Mouse (Mus musculus) G1E-ER4 (cell line): ENCODE data around the gene Sp2. TPM values are rescaled to one million over a fixed set of nuclear protein-coding genes. Genes with fewer than 3 reads are reported as not detected.

Experiments used
- GATA1 ChIP-seq: IDR thresholded peaks from one replicate; pipeline ENCODE4 v1.8.0; 2012; ENCODE audit warnings: low read length, inconsistent platforms
- polyA plus RNA-seq: library from polyadenylated mRNA; stranded (reverse); fragments of >175 nt; gene quantifications from 2 replicates; pipeline ENCODE4 v1.2.3, GENCODE M21; 2012

The Sp2 gene
- polyA plus RNA-seq, 1 experiment, result 55.9 TPM

- no peak for TF ChIP-seq GATA1
Measured at GRCm38 (mm10) chr11:96978401-96979246, 4.1 kb downstream of the Sp2 start.

- TF ChIP-seq GATA1, result no peak
Measured at GRCm38 (mm10) chr11:96977606-96978400, 5.0 kb downstream of the Sp2 start.

DNA sequence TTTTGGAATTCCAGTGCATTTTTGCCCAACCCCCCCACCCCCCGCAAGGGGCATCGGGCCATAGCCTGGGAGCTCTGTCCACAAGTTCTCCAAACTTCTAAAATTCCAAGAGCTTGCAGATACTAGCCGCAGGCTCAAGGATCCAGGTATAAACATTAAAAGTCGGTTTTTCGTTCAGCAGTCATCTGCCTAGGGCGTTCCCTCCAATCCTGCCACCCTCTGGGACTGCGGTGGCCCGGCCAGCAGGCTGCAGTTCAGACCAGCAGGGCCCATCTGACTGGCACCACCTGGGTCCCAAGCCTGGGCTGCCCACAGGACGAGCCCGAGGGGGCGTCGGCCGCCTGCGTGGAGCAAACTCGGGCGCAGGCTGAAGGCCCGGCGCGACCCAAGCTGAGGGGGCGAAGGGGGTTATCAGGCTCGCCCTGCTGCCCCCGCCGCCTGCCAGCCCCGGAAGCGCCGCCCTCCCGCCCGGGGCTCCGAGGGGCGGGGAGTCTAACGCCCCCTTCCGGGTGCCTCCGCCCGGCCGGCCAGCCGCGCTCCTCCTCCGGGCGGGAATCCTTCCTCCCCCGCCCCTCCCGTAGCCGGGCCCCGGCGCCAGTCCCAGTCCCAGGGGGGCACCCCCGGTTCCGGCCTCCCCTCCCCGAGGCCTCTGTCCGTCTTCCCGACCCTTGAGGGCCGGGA lies 5.7 kb downstream of the Sp2 start:
- TF ChIP-seq GATA1, result no peak

DNA sequence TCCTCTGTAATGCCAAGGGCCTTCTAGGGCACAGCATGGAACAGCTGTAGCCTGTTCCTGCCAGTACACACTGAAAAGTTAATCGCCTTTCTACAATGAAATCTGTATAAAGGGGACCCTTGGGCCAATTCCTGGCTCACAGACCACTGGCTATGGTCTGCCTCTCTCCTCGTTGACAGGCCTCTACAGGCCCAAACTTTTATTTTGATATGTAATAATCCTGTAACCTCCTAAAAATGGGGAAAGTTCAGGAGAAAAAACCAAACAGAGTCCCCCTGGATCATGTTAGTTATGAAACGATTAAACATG lies 6.4 kb downstream of the Sp2 start:
- TF ChIP-seq GATA1, result no peak

DNA sequence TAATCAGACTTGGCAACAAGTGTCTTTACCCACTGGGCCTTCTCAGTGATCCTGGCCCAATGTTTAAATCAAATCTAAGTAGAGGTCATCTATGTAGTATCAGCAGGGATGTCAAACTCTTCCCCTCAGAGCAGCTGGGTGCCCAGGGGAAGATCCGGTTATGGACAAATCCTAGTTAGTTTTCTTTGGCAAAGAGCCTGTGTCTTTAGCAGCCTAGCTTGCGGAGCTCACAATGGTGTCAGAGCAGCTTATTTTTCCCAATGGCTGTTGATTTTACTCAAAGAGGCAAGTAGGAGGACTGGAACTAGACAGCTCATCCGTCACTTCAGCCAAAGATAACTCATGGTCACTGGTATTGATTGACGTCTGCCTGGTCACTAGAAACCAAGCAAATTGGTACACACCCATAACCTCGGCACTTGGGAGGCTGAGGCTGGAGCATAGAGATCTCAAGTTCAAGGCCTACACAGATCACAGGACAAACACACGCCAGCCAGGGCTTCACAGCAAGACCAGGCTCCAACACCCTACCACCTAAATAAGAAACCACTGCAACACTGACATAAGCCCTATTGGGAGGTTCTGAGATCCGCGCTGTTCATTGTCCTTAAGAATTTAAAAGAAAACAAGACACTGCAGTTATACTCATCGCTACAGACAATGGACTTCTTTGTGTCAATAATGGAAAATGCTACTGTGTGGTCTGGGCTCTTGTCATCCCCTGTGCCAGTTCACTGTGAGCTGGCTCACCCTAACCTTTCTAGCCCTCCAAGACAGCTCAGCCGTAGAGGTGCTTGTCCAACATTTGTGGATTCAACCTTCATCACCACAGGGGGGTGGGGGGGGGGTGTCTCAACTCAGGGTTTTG lies 7.0 kb downstream of the Sp2 start:
- TF ChIP-seq GATA1, result no peak

- TF ChIP-seq GATA1, result no peak
Measured at GRCm38 (mm10) chr11:96974813-96975212, 7.9 kb downstream of the Sp2 start.

DNA sequence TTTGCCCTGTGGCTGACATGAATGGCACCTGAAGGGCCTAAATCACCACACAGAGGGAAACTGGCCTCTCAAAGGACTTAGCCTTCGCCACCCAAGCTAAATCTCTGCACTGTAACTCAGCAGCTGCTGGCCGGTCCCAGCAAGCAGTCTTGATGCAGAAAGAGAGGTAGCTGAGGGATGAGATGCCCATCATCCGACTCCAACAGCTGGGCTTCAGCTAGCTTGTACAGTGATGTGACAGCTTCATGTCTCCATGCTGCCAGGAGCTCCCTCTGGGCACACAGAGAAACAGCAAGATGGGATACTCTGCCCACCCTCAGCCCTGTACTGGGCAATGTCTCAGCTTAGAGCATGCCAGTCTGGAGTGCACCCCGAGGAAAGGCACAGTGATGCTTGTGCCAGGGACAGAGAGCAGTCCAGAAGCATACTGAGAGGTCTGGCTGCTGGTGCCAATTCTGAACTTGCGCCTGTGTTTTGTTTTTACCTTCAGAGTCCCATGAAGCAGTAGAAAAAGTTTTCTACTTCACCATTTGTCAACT lies 9.3 kb downstream of the Sp2 start:
- TF ChIP-seq GATA1, result no peak

- no peak for TF ChIP-seq GATA1
Measured at GRCm38 (mm10) chr11:96972906-96973305, 9.9 kb downstream of the Sp2 start.

GRCm38 (mm10) chr11:96970341-96970740 lies 12.4 kb downstream of the Sp2 start:
- TF ChIP-seq GATA1, result no peak

- no peak for TF ChIP-seq GATA1
Measured at GRCm38 (mm10) chr11:96969746-96970145, 13.0 kb downstream of the Sp2 start.

DNA sequence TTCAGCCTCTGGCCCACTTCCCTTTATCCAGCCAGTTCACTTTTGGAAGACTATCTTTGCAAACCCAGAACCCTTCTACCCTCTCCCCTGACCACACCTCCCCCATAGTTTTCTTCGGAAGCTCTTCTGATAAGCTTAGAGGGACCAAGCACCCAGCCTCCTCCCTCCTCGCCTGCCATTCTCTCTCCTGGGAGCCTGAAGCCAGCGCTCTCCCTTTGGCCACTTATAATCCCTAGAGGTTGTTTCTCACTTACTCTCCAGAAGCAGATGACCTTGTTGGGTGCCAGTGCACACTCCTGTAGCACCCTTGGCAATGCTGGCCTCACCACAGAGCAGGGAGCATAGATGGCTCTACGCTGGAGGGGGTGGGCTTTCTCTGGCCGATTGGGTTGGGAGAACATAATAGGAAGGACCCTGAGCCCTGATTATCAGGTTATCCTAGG lies 13.5 kb downstream of the Sp2 start:
- TF ChIP-seq GATA1, result no peak

DNA sequence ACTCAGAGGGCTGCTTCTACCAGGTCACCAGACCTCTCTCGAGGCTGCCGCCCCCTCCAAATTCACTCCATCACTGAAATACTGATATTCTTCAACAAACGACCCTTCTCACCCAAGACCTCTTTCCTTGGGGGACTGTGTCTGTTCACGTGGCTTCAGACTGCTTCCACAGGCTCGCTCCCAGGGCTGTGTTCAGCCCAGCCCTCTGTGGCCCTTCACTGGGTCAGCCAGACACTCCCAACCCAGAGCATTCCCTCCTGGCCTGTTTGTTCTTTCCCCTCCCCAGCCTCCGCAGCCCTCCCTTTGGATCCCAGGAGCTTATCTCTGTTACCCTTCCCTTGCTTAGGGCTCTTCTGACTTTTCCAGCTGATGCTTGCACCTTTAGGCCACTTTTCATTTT lies 14.3 kb downstream of the Sp2 start:
- no peak for TF ChIP-seq GATA1

DNA sequence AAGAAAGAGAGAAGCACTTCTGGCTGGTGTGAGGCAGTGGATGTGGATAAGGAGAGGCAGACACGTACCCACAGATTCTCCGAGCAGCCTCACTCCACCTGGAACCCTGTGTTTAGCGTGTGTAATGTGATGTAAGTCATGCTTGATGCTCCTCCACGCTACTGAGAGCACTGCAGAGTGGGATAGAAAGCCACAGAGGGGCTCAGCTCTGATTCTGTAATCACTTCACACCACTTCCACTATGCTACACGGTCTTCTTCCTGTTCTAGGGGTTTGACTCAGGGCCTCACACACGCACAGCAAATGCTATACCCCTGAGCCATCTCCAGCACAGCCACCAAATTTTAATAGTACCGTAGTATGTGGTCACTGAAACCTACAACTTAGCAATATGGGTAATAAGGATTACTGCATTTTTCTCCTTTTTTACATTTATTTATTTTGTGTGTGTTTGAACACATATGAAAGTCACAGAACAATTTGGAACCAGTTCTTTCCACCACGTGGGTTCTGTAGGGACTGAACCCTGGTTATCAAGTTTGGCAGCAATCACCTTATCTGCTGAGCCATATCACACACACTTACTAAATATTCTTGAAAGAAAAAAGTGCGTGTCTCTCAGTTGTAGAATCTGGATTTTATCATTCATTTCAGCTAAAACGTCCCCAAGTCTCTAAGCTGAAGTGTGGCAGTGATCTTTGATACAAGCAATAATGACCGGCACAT lies 15.1 kb downstream of the Sp2 start:
- no peak for TF ChIP-seq GATA1

DNA sequence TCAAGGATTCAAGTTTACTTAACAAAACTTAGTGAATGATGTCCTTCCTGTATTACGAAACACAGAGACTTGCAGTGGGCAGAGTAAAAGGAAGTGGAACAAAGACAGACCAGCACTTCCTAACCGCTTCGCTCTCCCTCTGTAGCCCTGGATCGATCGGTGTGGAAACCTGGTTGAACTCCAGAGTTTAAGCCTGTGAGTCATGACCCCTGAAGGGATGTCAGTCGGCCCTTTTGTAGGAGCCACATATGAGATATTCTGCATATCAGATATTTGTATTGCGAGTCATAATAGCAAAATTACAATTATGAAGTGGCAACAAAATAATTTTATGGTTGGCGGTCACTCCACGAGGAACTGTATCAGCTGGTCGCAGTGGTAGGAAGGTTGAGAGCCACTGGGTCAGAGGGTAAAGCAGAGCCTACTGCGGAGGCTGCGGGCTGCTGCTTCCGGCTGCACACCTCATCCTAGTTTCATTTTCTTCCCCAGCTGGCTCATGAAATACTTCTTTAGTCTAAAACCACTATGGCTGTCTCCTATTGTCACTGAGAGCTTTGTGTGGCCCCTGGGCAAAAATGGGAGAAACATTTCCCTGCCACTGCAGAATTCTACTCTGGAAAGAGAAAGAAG lies 15.7 kb downstream of the Sp2 start:
- no peak for TF ChIP-seq GATA1

GRCm38 (mm10) chr11:96966172-96966571 lies 16.6 kb downstream of the Sp2 start:
- TF ChIP-seq GATA1, result no peak
